Mouse (Mus musculus) midbrain, embryonic 13.5 days (tissue): ENCODE measurements around the gene Ptprf. TPM values are rescaled to one million over a fixed set of nuclear protein-coding genes. Genes with fewer than 3 reads are reported as not detected.

Experiments used
- ATAC-seq: fragments of 200-750 bp; cut with Nextera tagmentation; 2 replicates; pipeline ENCODE4 v1.8.0; 2017; ENCODE audit warnings: mild to moderate bottlenecking, moderate TSS enrichment, moderate library complexity
- H3K27ac ChIP-seq: fragments of 300-500 bp; sonication (generic); 2 replicates; pipeline ENCODE4 v1.5.1; 2015; ENCODE audit warnings: inconsistent platforms, mild to moderate bottlenecking, moderate library complexity
- H3K27me3 ChIP-seq: fragments of 300-500 bp; sonication (generic); 2 replicates; pipeline ENCODE4 v1.6.1; 2015; ENCODE audit warnings: mild to moderate bottlenecking, inconsistent platforms
- H3K36me3 ChIP-seq: fragments of 300-500 bp; sonication (generic); 2 replicates; pipeline ENCODE4 v1.6.1; 2015; ENCODE audit warnings: mild to moderate bottlenecking, inconsistent platforms
- H3K4me1 ChIP-seq: fragments of 300-500 bp; sonication (generic); replicated peaks from 2 replicates; pipeline ENCODE4 v1.6.1; 2015; ENCODE audit warnings: inconsistent platforms
- H3K4me2 ChIP-seq: fragments of 300-500 bp; sonication (generic); replicated peaks from 2 replicates; pipeline ENCODE4 v1.6.1; 2015; ENCODE audit warnings: moderate library complexity, mild to moderate bottlenecking, inconsistent platforms
- H3K4me3 ChIP-seq: fragments of 300-500 bp; sonication (generic); replicated peaks from 2 replicates; pipeline ENCODE4 v1.5.1; 2015; ENCODE audit warnings: mild to moderate bottlenecking, inconsistent platforms
- H3K9ac ChIP-seq: fragments of 300-500 bp; sonication (generic); replicated peaks from 2 replicates; pipeline ENCODE4 v1.6.1; 2015; ENCODE audit warnings: mild to moderate bottlenecking, inconsistent platforms
- H3K9me3 ChIP-seq: fragments of 300-500 bp; sonication (generic); 2 replicates; pipeline ENCODE4 v1.6.1; 2016; ENCODE audit warnings: mild to moderate bottlenecking, inconsistent platforms
- WGBS: fragments of 180-500 bp; shearing (Covaris S2); methylation state at CpG from one replicate; pipeline ENCODE4 v1.1.7; 2015; 5-methylcytosine and 5-hydroxymethylcytosine counted together
- microRNA-seq: library from miRNA; unstranded; fragments of <30 nt; microRNA quantifications from one replicate; pipeline ENCODE4, GENCODE M21; 2016
- polyA plus RNA-seq: library from polyadenylated mRNA; unstranded; fragments of >200 nt; fragmentation: Nextera tagmentation; extraction: Ambion mirVana; gene quantifications from 2 replicates; pipeline ENCODE4 v1.2.1, GENCODE M21; 2015

Ptprf gene
- polyA plus RNA-seq, 1 experiment from 2014 or later: 91.8 TPM

GRCm38 (mm10) chr4:118179467-118180300 lies 111.5 kb downstream of the Ptprf start, which contains the start of gene Kdm4a:
Gene Kdm4a (minus strand): TSS chr4:118180043.
- peaks cover 28% of the 10 kb centered on the region for H3K36me3 ChIP-seq
- no peaks in the 10 kb centered on the region for H3K9me3 ChIP-seq
- peak within 1 kb of the TSS; percentile 80 for H3K9ac ChIP-seq
- ATAC-seq: peak; percentile 100
- peaks cover 19% of the 10 kb centered on the region for H3K4me1 ChIP-seq
- under 1% methylated on average over 38 of the region's 38 CpGs for WGBS
- peak within 1 kb of the TSS; percentile 72 for H3K4me2 ChIP-seq
- peak within 1 kb of the TSS; percentile 62 for H3K4me3 ChIP-seq
- H3K27ac ChIP-seq: peak within 1 kb of the TSS; percentile 92
- H3K27me3 ChIP-seq: no peaks in the 10 kb centered on the region

DNA sequence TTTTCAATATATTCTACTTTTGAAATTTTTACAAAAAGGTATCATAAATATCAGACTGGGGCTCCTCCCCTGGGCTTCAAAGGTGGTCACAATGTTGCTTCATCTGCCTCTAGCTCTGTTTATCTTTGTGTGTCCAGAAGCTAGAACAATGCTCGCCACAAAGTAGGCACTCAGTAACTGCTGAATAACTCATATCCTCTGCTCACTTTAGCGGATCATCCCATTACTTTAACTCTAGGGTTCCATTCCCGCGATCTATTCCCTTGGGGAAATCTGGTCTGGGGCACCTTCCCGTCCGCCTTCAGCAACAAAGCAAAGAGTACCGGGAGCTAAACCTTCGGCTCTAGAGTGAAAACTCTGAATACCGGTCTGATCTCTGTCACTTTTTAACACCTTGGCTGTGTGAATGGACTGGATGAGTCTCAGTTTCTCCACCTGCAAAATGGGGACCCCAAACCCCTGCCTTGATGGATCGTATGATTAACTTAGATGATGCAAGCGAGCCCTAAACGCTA lies 112.2 kb downstream of the Ptprf start:
- Histone ChIP-seq H3K4me1 (peaks cover 19% of the 10 kb centered on the region), H3K27ac (peak overlapping the region; percentile 92), H3K36me3 (peaks cover 34% of the 10 kb centered on the region), H3K4me3 (peak overlapping the region; percentile 62), H3K9me3 (no peaks in the 10 kb centered on the region), H3K27me3 (no peaks in the 10 kb centered on the region), H3K4me2 (peak overlapping the region; percentile 72), H3K9ac (peak overlapping the region; percentile 80)
- ATAC-seq: no peak
- WGBS: 2% methylated on average over 12 of the region's 12 CpGs

- no peak overlapping the region for H3K4me2 ChIP-seq
- no peaks in the 10 kb centered on the region for H3K27me3 ChIP-seq
- H3K36me3 ChIP-seq: peaks cover 99% of the 10 kb centered on the region
- no peak overlapping the region for H3K4me3 ChIP-seq
- no peak for ATAC-seq
- no peaks in the 10 kb centered on the region for H3K9me3 ChIP-seq
- H3K27ac ChIP-seq: no peak overlapping the region
- no peaks in the 10 kb centered on the region for H3K4me1 ChIP-seq
- 92% methylated on average over 12 of the region's 12 CpGs for WGBS
- no peak overlapping the region for H3K9ac ChIP-seq
Observed at GRCm38 (mm10) chr4:118172461-118172860, 118.7 kb downstream of the Ptprf start.

- no peak overlapping the region for H3K9ac ChIP-seq
- no peaks in the 10 kb centered on the region for H3K27me3 ChIP-seq
- H3K9me3 ChIP-seq: no peaks in the 10 kb centered on the region
- H3K36me3 ChIP-seq: peaks cover 99% of the 10 kb centered on the region
- H3K4me1 ChIP-seq: no peaks in the 10 kb centered on the region
- WGBS: 87% methylated on average over 9 of the region's 9 CpGs
- no peak overlapping the region for H3K27ac ChIP-seq
- no peak overlapping the region for H3K4me3 ChIP-seq
- no peak overlapping the region for H3K4me2 ChIP-seq
- ATAC-seq: no peak
Observed at GRCm38 (mm10) chr4:118171006-118171405, 120.2 kb downstream of the Ptprf start.

- WGBS: 93% methylated on average over 12 of the region's 12 CpGs
Observed at GRCm38 (mm10) chr4:118162123-118162522, 129.1 kb downstream of the Ptprf start.

More at GRCm38 (mm10) chr4:118162123-118162522, 129.1 kb downstream of the Ptprf start:
- H3K9me3 ChIP-seq: no peaks in the 10 kb centered on the region
- H3K4me2 ChIP-seq: no peak overlapping the region
- no peak for ATAC-seq
- no peaks in the 10 kb centered on the region for H3K4me1 ChIP-seq
- H3K4me3 ChIP-seq: no peak overlapping the region
- H3K27ac ChIP-seq: no peak overlapping the region
- H3K27me3 ChIP-seq: no peaks in the 10 kb centered on the region
- peaks cover 94% of the 10 kb centered on the region for H3K36me3 ChIP-seq
- no peak overlapping the region for H3K9ac ChIP-seq

Small RNA genes within 50 kb of the gene (microRNA-seq; reads per million reads assigned to microRNA genes)
- gene Mir7226: 3.9 reads per million, percentile 16 among the genes with 10 or more reads in this experiment

Other genes starting within 250 kb of the Ptprf start
- 9.7 and 12.5 TPM in 2 replicates for gene St3gal3, start 156.5 kb downstream of the Ptprf start, polyA plus RNA-seq
- 63.7 and 64.8 TPM in 2 replicates for gene Kdm4a, start 111.4 kb downstream of the Ptprf start, polyA plus RNA-seq
- 11.0 and 11.4 TPM in 2 replicates for gene Szt2, start 117.9 kb upstream of the Ptprf start, polyA plus RNA-seq
- gene Med8, start 117.9 kb upstream of the Ptprf start, polyA plus RNA-seq: 124 and 130 TPM in 2 replicates
- gene Elovl1, start 136.7 kb upstream of the Ptprf start, polyA plus RNA-seq: 25.8 and 25.9 TPM in 2 replicates
- 105 TPM in 2 replicates for gene Cdc20, start 145.9 kb upstream of the Ptprf start, polyA plus RNA-seq
- gene Mpl, start 166.1 kb upstream of the Ptprf start, polyA plus RNA-seq: 0.19 TPM in 2 replicates
- gene Tie1, start 198.7 kb upstream of the Ptprf start, polyA plus RNA-seq: 13.7 and 14.4 TPM in 2 replicates
- 0.16 TPM in 1 of 2 replicates, not detected in the other for gene 2610528J11Rik, start 235.6 kb upstream of the Ptprf start, polyA plus RNA-seq